ENCODE assay signal across 8 mouse cellular contexts in the genomic region with DNA sequence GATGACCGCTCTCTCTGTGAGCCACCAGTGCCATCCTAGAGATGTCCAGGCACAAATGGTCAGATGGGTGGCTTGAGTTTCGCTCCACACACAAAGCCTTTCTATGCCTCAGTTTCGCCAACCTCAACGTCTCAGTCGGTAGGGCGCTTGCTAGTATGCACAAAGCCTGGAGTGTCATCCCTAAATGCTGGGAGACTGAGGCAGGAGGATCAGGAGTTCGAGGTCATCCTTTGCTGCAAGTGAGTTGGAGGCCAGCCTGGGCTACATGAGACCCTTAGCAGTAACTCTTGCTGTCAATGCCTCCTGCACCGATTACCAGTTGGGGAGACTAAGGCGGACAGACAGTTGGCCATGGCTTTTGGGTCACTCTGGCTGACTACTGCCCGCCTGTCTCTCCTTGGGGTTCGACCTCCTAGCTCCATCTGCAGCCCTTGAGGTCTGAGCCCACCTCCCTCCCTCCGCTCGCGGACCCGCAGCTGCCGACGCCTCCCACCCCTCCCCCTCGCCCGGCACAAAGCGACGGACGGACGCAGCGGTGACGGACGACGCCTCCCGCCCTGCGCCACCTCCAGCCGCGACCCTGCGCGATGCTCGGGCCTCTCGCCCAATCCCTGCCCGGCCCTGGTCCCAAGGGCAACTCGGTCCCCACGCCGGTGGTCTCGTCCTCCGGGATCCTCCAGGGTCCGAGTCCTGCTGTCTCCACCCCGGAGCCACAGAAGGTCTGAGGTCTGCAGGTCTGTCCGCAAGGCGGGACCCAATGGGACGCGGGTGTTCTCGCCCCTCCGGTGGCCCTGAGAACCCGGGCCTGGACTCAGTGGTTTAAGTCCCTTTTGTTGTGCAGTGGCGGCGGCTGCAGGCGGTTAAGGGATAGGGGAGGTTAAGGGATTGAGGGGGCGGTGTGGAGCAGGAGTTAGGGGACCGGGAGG. TPM values are rescaled to one million over a fixed set of nuclear protein-coding genes. Genes with fewer than 3 reads are reported as not detected.
DNase-seq lines count a peak whose midpoint lies in the region; ATAC-seq and TF ChIP-seq lines count a peak whose summit lies in the region.

A gene (plus strand): TSS at position 502 of the 926 bp plus-strand sequence.

- H3K27ac ChIP-seq in heart, adult 2 months: no peak within 1 kb of the TSS
- H3K27ac ChIP-seq in brown adipose tissue, adult 24 weeks (replicated peaks; ENCODE audit: low read depth, low read length): no peak within 1 kb of the TSS
- peak within 1 kb of the TSS; percentile 69 for H3K27ac ChIP-seq in forebrain, embryonic 13.5 days
- H3K27ac ChIP-seq in intestine, postnatal 0 days (ENCODE audit: low read depth, low read length): no peak within 1 kb of the TSS
- H3K27ac ChIP-seq in liver, postnatal 0 days (ENCODE audit: low read depth): no peak within 1 kb of the TSS
- no peak within 1 kb of the TSS for H3K27ac ChIP-seq in stomach, embryonic 16.5 days (ENCODE audit: low read length)

- peaks cover 2% of the 10 kb centered on the region for H3K4me1 ChIP-seq in heart, adult 2 months (ENCODE audit: control insufficient read depth, insufficient read depth, low read length)
- H3K4me1 ChIP-seq in brown adipose tissue, adult 24 weeks (ENCODE audit: control insufficient read depth, insufficient read depth, insufficient read length, low read length): peaks cover 7% of the 10 kb centered on the region; the same call in 1 of the 2 replicates
- H3K4me1 ChIP-seq in forebrain, embryonic 13.5 days: peaks cover 31% of the 10 kb centered on the region
- 0 out of 2 replicates have a peak, but pooled peaks cover 4% of the 10 kb centered on the region for H3K4me1 ChIP-seq in intestine, postnatal 0 days (replicated peaks; ENCODE audit: control insufficient read depth, insufficient read depth, low read length)
- peaks cover 8% of the 10 kb centered on the region for H3K4me1 ChIP-seq in liver, postnatal 0 days (ENCODE audit: insufficient read depth)
- peaks cover 6% of the 10 kb centered on the region; the same call in 1 of the 2 replicates for H3K4me1 ChIP-seq in stomach, embryonic 16.5 days (ENCODE audit: control insufficient read depth, insufficient read depth, low read length)

- WGBS in heart, adult 2 months: 10% methylated on average over 55 of the region's 55 CpGs
- 7% methylated on average over 55 of the region's 55 CpGs for WGBS in forebrain, embryonic 13.5 days
- WGBS in intestine, postnatal 0 days: 9% methylated on average over 55 of the region's 55 CpGs
- 12% methylated on average over 48 of the region's 55 CpGs for WGBS in liver, postnatal 0 days (ENCODE audit: insufficient replicate concordance)
- 9% methylated on average over 55 of the region's 55 CpGs for WGBS in stomach, embryonic 16.5 days

- peak within 1 kb of the TSS; percentile 59 for H3K9ac ChIP-seq in heart, adult 2 months (ENCODE audit: low read depth, low read length)
- peak within 1 kb of the TSS; percentile 72 for H3K9ac ChIP-seq in forebrain, embryonic 13.5 days
- H3K9ac ChIP-seq in intestine, postnatal 0 days (ENCODE audit: low read depth, low read length): peak within 1 kb of the TSS; percentile 43
- peak within 1 kb of the TSS; percentile 38; the same call in 1 of the 2 replicates for H3K9ac ChIP-seq in liver, postnatal 0 days (replicated peaks)
- peak within 1 kb of the TSS; percentile 82 for H3K9ac ChIP-seq in stomach, embryonic 16.5 days (ENCODE audit: low read length)

- peak within 1 kb of the TSS; percentile 58 for H3K4me3 ChIP-seq in heart, adult 2 months
- H3K4me3 ChIP-seq in brown adipose tissue, adult 24 weeks (ENCODE audit: insufficient read depth, low read depth, low read length): peak within 1 kb of the TSS; percentile 50
- peak within 1 kb of the TSS; percentile 50 for H3K4me3 ChIP-seq in forebrain, embryonic 13.5 days
- peak within 1 kb of the TSS; percentile 38 for H3K4me3 ChIP-seq in intestine, postnatal 0 days (ENCODE audit: low read depth, low read length)
- H3K4me3 ChIP-seq in liver, postnatal 0 days (ENCODE audit: low read depth, low read length): peak within 1 kb of the TSS; percentile 33
- H3K4me3 ChIP-seq in stomach, embryonic 16.5 days (replicated peaks; ENCODE audit: low read length): peak within 1 kb of the TSS; percentile 55

- DNase-seq in heart, adult 2 months: no peak
- no peak for DNase-seq in heart, adult 8-10 months (ENCODE audit: low spot score)
- DNase-seq in liver, postnatal 0 days: no peak

- no peak for TF ChIP-seq EP300 in heart, adult 2 months (IDR thresholded peaks at IDR 0.05; ENCODE audit: insufficient read depth, low read depth, low read length)
- TF ChIP-seq EP300 in liver, postnatal 0 days (IDR thresholded peaks at IDR 0.05; ENCODE audit: low read depth): no peak

- no peak for TF ChIP-seq POLR2A in heart, adult 2 months (IDR thresholded peaks at IDR 0.05; ENCODE audit: insufficient read depth, low read depth, low read length)

- no peaks in the 10 kb centered on the region for H3K79me2 ChIP-seq in heart, adult 2 months (replicated peaks; ENCODE audit: control insufficient read depth, insufficient read depth, low read length)

- TF ChIP-seq CTCF in heart, adult 2 months (IDR thresholded peaks at IDR 0.05): no peak
- no peak for TF ChIP-seq CTCF in intestine, postnatal 0 days (IDR thresholded peaks at IDR 0.05; ENCODE audit: low read depth)
- no peak for TF ChIP-seq CTCF in liver, postnatal 0 days (IDR thresholded peaks at IDR 0.05; ENCODE audit: low read depth)

- H3K36me3 ChIP-seq in heart, adult 2 months (ENCODE audit: control insufficient read depth, insufficient read depth, low read length): no peaks in the 10 kb centered on the region
- H3K36me3 ChIP-seq in forebrain, embryonic 13.5 days (ENCODE audit: poor library complexity, severe bottlenecking): peaks cover 50% of the 10 kb centered on the region
- H3K36me3 ChIP-seq in intestine, postnatal 0 days (ENCODE audit: control insufficient read depth, insufficient read depth): peaks cover 19% of the 10 kb centered on the region
- peaks cover 19% of the 10 kb centered on the region for H3K36me3 ChIP-seq in liver, postnatal 0 days (replicated peaks; ENCODE audit: insufficient read depth, low read length)
- peaks cover 3% of the 10 kb centered on the region; the same call in 1 of the 2 replicates for H3K36me3 ChIP-seq in stomach, embryonic 16.5 days (ENCODE audit: control insufficient read depth, insufficient read depth, low read length)

- H3K27me3 ChIP-seq in heart, adult 2 months (ENCODE audit: control insufficient read depth, insufficient read depth, low read length): peaks cover 2% of the 10 kb centered on the region; the same call in 1 of the 2 replicates
- H3K27me3 ChIP-seq in forebrain, embryonic 13.5 days: no peaks in the 10 kb centered on the region
- H3K27me3 ChIP-seq in intestine, postnatal 0 days (replicated peaks; ENCODE audit: control insufficient read depth, insufficient read depth, low read length): peaks cover 20% of the 10 kb centered on the region
- peaks cover 29% of the 10 kb centered on the region for H3K27me3 ChIP-seq in liver, postnatal 0 days (ENCODE audit: insufficient read depth, low read length)
- H3K27me3 ChIP-seq in stomach, embryonic 16.5 days (ENCODE audit: control insufficient read depth, insufficient read depth, low read length): peaks cover 4% of the 10 kb centered on the region; the same call in 1 of the 2 replicates

- H3K4me2 ChIP-seq in forebrain, embryonic 13.5 days: peak within 1 kb of the TSS; percentile 67
- peak within 1 kb of the TSS; percentile 66 for H3K4me2 ChIP-seq in intestine, postnatal 0 days (replicated peaks; ENCODE audit: low read depth)
- H3K4me2 ChIP-seq in liver, postnatal 0 days (ENCODE audit: low read depth, low read length): peak within 1 kb of the TSS; percentile 70
- H3K4me2 ChIP-seq in stomach, embryonic 16.5 days (ENCODE audit: low read depth, low read length): peak within 1 kb of the TSS; percentile 99

- no peaks in the 10 kb centered on the region for H3K9me3 ChIP-seq in forebrain, embryonic 13.5 days (replicated peaks)
- no peaks in the 10 kb centered on the region for H3K9me3 ChIP-seq in intestine, postnatal 0 days (ENCODE audit: control insufficient read depth)
- H3K9me3 ChIP-seq in liver, postnatal 0 days (ENCODE audit: low read length): no peaks in the 10 kb centered on the region
- H3K9me3 ChIP-seq in stomach, embryonic 16.5 days (replicated peaks; ENCODE audit: control insufficient read depth, low read length): no peaks in the 10 kb centered on the region

- intact Hi-C loops in heart, adult 2 months (cut with DNase I): no loop called here

- peak; percentile 63 for ATAC-seq in forebrain, embryonic 13.5 days
- 0 out of 2 replicates have a peak, but pooled peaks have one; percentile 15 for ATAC-seq in intestine, postnatal 0 days
- ATAC-seq in liver, postnatal 0 days: peak; percentile 26; the same call in 1 of the 2 replicates
- ATAC-seq in stomach, embryonic 16.5 days (ENCODE audit: insufficient read depth, low FRiP score): peak; percentile 38
- ATAC-seq in erythroblast, adult 5-6 weeks (replicated peaks; ENCODE audit: low FRiP score, poor library complexity, severe bottlenecking): no peak

RNA-seq across cellular contexts. Expression of the gene that starts here (rescaled TPM):
- total RNA-seq in heart, adult 2 months (2021): under 1 TPM; 0.63 to 0.64 TPM
- polyA plus RNA-seq in heart, adult 2 months (2012; rRNA removed): 1.9 TPM in 2 replicates
- 1 to 10 TPM in 3 of 4 experiments, under 1 TPM in 1; 0.66 to 2.0 (median 1.5) TPM for total RNA-seq in heart, adult 8-10 months (2022)
- not detected in 2 replicates for polyA plus RNA-seq in brown adipose tissue, adult 24 weeks (2012; ENCODE audit: insufficient read depth, insufficient read length, missing spikeins)
- polyA plus RNA-seq in forebrain, embryonic 13.5 days (2015; fragmentation: Nextera tagmentation; extraction: Ambion mirVana): 102 TPM in 2 replicates
- 2.7 and 2.9 TPM in 2 replicates for polyA plus RNA-seq in intestine, postnatal 0 days (2015; fragmentation: Nextera tagmentation; extraction: Ambion mirVana)
- 0.26 and 0.34 TPM in 2 replicates for polyA plus RNA-seq in liver, postnatal 0 days (2015; fragmentation: Nextera tagmentation; extraction: Ambion mirVana)
- polyA plus RNA-seq in stomach, embryonic 16.5 days (2015; fragmentation: Nextera tagmentation; extraction: Ambion mirVana): 8.1 and 8.6 TPM in 2 replicates
- not detected in 2 replicates for total RNA-seq in erythroblast, adult 5-6 weeks (2015; ENCODE audit: low replicate concordance)
- not detected in 2 replicates for total RNA-seq in erythroblast, adult 5-6 weeks (2017; ENCODE audit: low replicate concordance)

Comparison
In these comparisons a context has a peak if more than half of its experiments do, and no peak if none do; other contexts are left out.
1. RNA of the gene that starts here (polyA plus RNA-seq): 102 TPM in forebrain, embryonic 13.5 days; 8.1 to 8.6 TPM in stomach, embryonic 16.5 days, 2.7 to 2.9 TPM in intestine, postnatal 0 days, 1.9 TPM in heart, adult 2 months, 0.26 to 0.34 TPM in liver, postnatal 0 days and not detected in brown adipose tissue, adult 24 weeks; every median in the first group is over 10 times any median in the second.
2. Peak in ATAC-seq, H3K4me3 ChIP-seq, H3K9ac ChIP-seq and H3K4me2 ChIP-seq in liver, postnatal 0 days; RNA of the gene not detected or under 1 TPM.
3. Peak in every context shown above with its lines, with median percentiles within 50 percentile points of each other: H3K4me3 ChIP-seq, H3K9ac ChIP-seq and H3K4me2 ChIP-seq.